Mouse (Mus musculus) MEL (cell line): ENCODE results near the gene Itpripl2.

Source experiments
- ETS1 ChIP-seq: IDR thresholded peaks from 2 replicates; pipeline ENCODE4 v1.6.1; 2012; ENCODE audit warnings: low read depth, mild to moderate bottlenecking, inconsistent platforms, low read length, improper control_type of control experiment, moderate library complexity
- TCF12 ChIP-seq: IDR thresholded peaks from 2 replicates; pipeline ENCODE4 v1.6.1; 2014; ENCODE audit warnings: low read depth, mild to moderate bottlenecking, inconsistent platforms, low read length, improper control_type of control experiment, moderate library complexity
- ZNF384 ChIP-seq: IDR thresholded peaks from 2 replicates; pipeline ENCODE4 v1.6.1; 2012; ENCODE audit warnings: low read depth, mild to moderate bottlenecking, inconsistent platforms, low read length, improper control_type of control experiment

GRCm38 (mm10) chr7:118517819-118518218, 26.0 kb upstream of the Itpripl2 start:
- TF ChIP-seq ETS1 (no peak), TCF12 (no peak), ZNF384 (no peak)
